Mouse (Mus musculus) T-cell, adult 2 months (primary cell): Measurements from ENCODE around the gene Gm10778.

Source experiments
- DNase-seq: peaks from one replicate; pipeline ENCODE4 v3.0.0; 2022; ENCODE audit warnings: low spot score

The Gm10778 gene

GRCm38 (mm10) chr10:81648803-81649775 lies at the start of gene Gm10778:
TSS of gene Gm10778 (plus strand) at chr10:81649059.
- peak; percentile 77 for DNase-seq

DNA sequence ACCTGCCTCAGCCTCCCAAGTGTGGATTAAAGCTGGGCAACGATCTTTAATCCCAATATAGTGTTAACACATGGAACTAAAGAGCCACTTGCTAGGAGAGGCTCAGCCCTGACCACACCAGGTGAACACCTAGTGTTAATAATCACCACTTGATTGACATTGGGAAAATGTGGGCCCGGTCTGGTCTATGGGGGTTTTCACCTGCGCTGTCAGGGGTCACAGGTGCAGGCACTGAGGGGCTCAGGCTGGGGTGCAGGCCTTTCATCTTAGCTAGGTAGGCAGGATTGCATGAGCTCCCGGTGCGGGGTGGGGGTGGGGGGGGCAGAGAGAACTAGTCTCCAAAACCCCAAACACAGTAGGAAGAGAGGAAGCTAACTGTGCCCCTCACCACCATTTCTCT lies 49.2 kb upstream of the Gm10778 start:
- no peak for DNase-seq

DNA sequence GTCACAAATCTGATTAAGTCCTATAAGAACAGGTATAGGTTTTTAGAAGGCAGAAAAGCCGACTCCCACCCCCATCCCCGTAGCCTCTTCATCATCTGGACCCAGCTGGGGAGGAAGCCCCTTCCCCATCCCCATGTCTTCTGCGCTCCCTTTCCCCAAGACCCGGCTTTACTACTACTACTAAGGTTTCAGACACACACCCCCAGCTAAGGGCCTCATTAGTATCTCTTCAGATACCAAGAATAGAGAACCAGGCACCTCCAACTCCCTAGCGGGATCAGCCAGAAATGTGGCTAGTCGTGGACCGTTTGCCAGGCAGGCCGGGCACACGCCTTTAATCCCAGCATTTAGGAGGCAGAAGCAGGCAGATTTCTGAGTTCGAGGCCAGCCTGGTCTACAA lies 48.8 kb upstream of the Gm10778 start:
- DNase-seq = no peak

DNA sequence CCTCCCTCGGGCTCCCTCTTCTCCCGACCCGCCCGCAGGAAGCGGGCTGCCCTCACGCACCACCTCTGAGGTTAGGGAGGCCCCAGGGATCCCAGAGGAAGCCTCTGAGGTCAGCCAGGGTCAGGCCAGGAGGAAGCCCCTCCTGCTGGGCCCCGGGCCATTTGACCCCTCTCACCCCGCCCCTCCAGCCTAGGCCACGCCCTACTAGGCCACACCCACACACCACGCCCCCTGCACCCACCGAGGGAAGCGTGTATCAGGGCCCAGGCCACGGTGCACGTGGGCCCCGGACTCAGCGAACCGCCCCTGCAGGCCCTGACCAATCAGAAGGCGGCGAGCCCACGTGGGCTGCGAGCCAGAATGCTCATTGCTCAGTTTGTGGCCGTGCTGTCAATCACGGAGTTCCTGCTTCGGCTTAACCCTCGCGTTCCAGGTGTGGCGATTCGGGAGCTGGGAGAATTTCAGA lies 48.1 kb upstream of the Gm10778 start, which contains the start of gene Tle6:
Gene Tle6, minus strand, starts transcription at position 336 of the 466 bp plus-strand sequence.
- peak; percentile 78 for DNase-seq

- DNase-seq = no peak
Observed at GRCm38 (mm10) chr10:81601396-81601905, 47.4 kb upstream of the Gm10778 start.

DNA sequence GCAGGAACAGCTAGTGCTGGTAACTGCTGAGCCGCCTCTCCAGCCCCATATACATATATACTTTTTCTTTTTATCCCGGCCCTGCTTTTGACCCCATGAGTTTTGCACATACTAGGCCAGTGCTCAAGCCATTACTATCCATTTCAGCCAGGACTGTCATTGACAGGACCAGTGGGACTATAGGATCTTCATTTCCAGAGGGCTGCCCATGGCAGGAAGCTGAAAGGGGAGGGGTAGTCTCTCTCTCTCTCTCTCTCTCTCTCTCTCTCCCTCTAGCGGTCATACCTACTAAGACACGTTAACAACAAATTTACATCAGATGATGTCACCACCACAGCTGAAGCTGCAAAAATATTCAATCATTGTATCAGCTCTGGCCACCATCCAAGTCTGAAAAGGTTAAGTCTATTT lies 46.1 kb upstream of the Gm10778 start:
- peak; percentile 53 for DNase-seq

DNA sequence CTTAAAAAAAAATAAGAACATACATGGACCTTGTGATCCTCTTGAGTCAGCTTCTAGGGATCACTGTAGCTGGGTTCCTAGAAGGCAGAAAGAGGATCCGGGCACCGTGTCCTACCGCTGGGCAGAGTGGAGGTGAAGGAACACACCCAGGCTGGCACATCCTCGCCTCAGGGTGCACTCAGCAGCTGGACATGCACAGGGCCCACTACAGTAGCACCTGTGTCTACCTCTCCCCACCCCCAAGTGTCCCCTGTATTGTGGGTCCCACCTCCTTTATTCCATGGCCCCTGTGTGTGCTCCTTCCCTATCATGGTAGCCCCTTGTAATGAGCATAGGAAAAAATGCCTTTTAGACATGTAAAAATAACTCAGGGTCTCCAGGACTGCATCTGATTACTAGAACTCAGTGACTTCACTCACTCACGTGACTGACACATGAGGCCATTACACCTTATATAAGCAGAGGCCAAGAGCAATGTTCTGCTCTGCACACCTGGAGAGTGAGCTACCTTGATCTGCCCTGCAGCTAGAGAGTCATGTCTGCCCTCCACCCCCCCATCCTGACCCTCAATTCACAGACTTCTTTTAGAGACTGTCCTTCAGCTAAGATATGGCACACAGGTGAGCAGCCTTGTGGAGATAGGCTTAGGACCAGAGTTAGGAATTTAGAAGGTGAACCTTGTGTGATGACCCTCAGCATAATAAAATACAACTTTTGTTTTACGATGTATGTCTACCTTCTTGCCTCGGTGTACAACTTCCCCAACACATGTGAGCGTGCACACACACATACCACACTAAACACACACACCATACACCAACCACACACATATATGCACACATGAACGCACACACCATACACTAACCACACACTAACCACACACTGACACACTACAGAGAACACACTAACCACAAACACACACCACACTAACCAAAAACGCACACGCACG lies 44.6 kb upstream of the Gm10778 start:
- no peak for DNase-seq

GRCm38 (mm10) chr10:81604968-81605665 lies 43.7 kb upstream of the Gm10778 start:
- DNase-seq = peak; percentile 80

GRCm38 (mm10) chr10:81605666-81605973 lies 43.2 kb upstream of the Gm10778 start:
- DNase-seq = no peak

DNA sequence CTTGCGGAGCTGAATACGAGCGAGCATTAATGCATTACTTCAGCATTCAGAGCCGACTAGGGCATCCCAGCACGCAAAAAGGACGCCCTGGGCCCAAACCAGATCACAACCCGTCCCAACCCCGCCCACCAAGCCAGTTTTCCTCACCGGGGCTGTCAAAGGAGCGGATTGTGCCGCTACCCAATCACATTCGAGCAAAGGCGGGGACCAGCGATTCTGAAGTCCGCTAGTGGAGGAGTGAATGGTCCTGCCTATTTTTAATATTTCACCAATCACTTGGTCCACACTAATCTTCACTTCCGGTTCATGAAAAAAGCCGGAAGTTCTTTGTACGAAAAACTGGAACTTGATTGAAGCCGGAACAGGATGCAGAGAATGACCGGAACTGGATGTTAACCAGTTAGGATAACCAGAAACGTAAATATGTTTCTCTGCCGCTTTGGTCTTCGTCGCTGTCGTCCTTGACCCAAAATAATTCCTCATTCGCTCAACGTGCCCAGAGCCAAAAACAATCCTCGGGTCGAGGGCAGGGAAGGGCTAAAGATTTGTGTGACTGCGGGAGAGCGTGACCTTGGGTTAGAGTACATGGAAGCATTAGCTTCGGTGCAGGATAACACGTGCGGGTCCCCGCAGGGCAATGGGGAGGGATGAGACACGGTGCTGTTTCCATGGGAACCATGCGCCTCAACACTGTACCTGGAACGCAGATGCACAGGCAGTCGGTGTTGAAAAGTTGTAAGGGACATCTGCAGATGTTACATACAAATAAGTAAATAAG lies 42.7 kb upstream of the Gm10778 start, which contains the start of gene BC025920:
Gene BC025920, plus strand, starts transcription at position 297 of the 778 bp plus-strand sequence.
- DNase-seq = peak; percentile 87

DNA sequence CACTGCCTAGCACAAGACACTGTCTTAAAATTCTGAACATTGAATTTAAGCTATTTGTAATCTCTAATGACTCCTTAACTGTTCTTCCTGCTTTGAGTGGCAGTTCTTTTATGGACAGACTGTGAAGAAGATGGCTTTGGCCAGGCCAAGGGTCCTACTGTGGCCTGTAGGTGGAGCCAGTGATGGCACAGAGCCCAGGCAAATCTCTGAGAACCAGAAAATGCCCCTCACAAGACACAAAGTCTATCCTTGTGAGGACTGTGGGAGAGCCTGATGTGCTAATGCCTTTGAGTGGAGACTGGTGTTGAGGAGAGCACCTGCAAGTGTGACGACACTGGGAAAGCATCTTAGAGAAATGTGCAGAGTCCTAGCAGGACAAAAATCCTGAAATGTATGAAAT lies 40.6 kb upstream of the Gm10778 start:
- no peak for DNase-seq

- no peak for DNase-seq
Observed at GRCm38 (mm10) chr10:81612779-81613178, 36.1 kb upstream of the Gm10778 start.

DNA sequence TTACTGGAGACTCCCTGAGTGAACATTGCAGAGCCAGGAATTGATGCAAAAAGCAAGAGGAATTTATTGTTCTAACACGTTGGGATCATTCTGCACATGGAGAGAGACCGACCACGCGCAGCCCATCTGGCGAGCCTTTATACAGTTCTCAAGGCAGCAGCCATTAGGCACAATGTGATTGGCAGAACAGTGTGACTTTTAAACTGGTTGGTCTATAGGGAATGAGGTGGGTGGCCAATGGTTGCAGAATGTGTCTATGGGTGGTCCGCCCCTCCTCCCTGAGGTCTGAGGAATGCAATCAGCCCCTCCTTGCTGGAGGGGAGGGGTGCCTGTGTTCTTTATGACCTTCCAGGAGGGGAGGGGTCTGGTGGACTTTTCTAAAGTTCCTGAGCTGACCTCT lies 33.4 kb upstream of the Gm10778 start:
- DNase-seq = no peak

- DNase-seq = no peak
Observed at GRCm38 (mm10) chr10:81619976-81620375, 28.9 kb upstream of the Gm10778 start.

- DNase-seq = no peak
Observed at GRCm38 (mm10) chr10:81620786-81621185, 28.1 kb upstream of the Gm10778 start.

DNA sequence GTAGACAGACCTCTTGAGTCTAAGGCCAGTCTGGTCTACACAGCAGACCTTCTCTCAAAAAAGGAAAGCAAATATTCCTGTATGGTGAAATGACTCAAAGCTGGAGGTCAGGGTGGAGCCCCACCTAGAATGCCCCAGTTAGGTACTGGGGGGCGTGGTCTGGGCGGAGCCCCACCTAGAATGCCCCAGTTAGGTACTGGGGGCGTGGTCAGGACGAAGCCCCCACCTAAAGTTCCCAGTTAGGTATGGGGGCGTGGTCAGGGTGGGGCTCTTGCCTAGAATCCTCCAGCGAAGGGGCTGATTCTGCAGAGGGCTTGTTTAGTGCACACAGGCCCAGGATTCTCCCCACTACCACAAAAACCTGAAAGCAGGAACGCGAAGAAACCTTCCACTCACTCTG lies 25.4 kb upstream of the Gm10778 start:
- DNase-seq = no peak

DNA sequence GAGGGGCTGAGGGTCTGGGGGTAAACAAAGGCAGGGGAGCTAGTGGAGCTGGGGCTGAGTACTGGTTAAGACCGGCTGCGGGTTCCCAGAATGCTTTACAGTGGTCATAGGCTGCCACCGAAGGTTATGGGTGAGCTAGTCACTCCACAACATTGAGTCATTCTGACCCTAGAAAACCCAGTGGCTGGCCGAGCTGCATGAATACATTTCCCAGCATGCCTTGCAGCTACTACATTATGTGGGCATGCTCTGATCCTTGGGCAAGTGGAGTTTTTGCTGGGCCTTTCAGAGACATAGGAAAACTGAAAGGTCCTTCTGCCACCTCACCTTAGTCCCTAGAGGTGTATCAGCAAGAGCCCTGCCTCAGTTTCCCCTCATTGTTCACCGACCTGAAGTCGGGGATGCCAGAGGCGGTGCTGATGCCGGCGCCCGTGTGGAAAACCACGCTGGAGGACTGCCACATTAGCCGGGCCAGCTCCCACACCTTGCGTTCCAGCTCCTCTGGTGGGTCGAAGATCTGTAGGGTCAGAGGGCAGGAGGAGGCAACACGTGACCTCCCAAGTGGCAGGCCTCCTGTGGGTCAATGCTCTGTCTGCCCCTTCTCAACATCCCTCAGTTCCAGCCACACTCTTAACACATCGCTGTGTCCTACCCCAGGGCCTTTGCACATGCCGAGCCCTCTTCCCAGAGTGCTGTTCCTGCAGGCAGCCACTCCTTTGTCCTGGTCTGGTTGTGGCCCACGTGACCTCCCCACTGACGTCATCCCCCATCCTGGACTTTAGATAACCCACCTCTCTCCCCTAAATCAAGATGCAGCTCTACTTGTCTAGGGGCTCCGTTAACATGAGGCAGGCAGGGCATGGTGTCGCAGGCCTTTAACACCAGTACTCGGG lies 22.5 kb upstream of the Gm10778 start:
- DNase-seq = no peak

DNA sequence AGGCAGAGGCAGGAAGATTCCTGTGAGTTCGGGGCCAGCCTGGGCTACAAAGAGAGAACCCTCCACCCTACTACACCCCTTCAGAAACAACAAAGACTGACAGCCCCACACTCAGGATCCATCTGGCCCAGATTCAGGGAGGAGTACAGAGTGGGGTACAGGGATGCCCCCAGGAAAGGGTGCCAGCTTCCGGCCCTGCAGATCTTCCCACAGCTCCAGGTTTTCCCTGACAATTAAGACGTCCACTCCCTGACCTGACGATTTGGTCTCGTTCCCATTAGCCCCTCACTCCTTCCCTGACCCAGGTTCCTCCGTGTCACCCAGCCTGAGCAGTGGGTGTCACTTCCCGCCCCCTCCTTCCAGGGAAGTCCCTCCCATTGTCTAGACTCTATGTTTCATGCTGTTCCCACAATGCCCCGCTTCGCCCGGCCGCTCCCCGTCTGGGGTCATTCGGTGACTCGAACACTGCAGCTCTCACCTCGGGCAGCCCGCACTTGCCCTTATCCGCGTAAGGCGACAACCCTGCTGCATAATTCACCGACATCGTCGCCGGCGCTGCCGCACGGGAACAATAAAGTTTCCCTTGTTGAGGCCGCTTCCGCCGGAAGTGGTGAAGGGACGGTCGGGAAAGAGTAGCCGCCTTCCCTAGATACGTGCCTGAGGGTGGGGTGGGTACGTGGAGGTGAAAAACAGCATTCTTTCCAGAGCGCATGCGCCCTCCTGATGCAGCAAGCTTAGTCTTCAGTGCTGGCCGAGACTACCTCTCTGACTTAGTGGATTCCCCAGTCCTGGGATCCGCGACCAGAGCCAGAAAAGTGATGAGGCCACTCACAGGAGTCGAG lies 21.6 kb upstream of the Gm10778 start, which contains the start of gene Sirt6:
Gene Sirt6, minus strand, starts transcription at position 804 of the 842 bp plus-strand sequence.
- DNase-seq = peak; percentile 95

DNA sequence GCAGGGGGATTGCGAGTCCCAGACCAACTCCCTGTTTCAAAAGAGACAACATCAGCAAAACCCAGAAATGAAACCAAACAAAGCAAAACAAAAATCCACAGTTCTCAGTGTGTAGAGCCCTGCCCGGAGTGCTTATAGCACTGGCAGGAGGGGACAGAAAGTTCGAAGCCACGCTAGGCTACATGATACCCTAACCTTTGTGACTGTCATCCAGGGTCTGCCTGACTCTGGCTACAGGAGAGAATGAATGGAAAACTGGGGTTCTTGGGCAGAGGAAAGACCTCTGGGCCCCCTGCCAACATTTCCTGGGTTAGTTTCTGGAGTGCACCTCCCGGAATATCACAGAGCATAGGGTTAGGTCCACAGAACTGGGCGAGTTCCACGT lies 21.0 kb upstream of the Gm10778 start:
- DNase-seq = no peak
